Mouse (Mus musculus) forebrain, postnatal 0 days (tissue): Measurements from ENCODE around the gene Tigd2. TPM values are rescaled to one million over a fixed set of nuclear protein-coding genes. Genes with fewer than 3 reads are reported as not detected.
A peak's percentile ranks its signal among the peaks of the same experiment; 100 is the strongest.
"Not testable (repeated sequence)": the region's sequence is repeated elsewhere in the genome, so short reads cannot be mapped to it uniquely, and the experiment has no call there.

Source experiments
- ATAC-seq: fragments of 200-750 bp; cut with Nextera tagmentation; 2 replicates; pipeline ENCODE4 v1.8.0; 2017; ENCODE audit warnings: mild to moderate bottlenecking, moderate library complexity
- DNase-seq: peaks from one replicate; pipeline ENCODE4 v3.0.0-alpha.2; 2015
- H3K27ac ChIP-seq: fragments of 300-500 bp; sonication (generic); 2 replicates; pipeline ENCODE4 v1.5.1; 2014; ENCODE audit warnings: low read depth, mild to moderate bottlenecking, antibody characterized with exemption, low read length, moderate library complexity, mixed read lengths
- H3K27me3 ChIP-seq: fragments of 300-500 bp; sonication (generic); 2 replicates; pipeline ENCODE4 v1.6.1; 2014; ENCODE audit warnings: mild to moderate bottlenecking, low read length, mixed read lengths; ENCODE audit not compliant: insufficient read depth
- H3K36me3 ChIP-seq: fragments of 300-500 bp; sonication (generic); 2 replicates; pipeline ENCODE4 v1.6.1; 2014; ENCODE audit warnings: mild to moderate bottlenecking, moderate library complexity; ENCODE audit not compliant: insufficient read depth
- H3K4me1 ChIP-seq: fragments of 300-500 bp; sonication (generic); 2 replicates; pipeline ENCODE4 v1.6.1; 2014; ENCODE audit warnings: antibody characterized with exemption; ENCODE audit not compliant: insufficient read depth
- H3K4me2 ChIP-seq: fragments of 300-500 bp; sonication (generic); 2 replicates; pipeline ENCODE4 v1.6.1; 2014; ENCODE audit warnings: low read depth, mild to moderate bottlenecking, moderate library complexity
- H3K4me3 ChIP-seq: fragments of 300-500 bp; sonication (generic); 2 replicates; pipeline ENCODE4 v1.5.1; 2014; ENCODE audit warnings: low read depth, low read length, mixed read lengths
- H3K9ac ChIP-seq: fragments of 300-500 bp; sonication (generic); 2 replicates; pipeline ENCODE4 v1.6.1; 2014; ENCODE audit warnings: mild to moderate bottlenecking
- H3K9me3 ChIP-seq: fragments of 300-500 bp; sonication (generic); 2 replicates; pipeline ENCODE4 v1.6.1; 2016; ENCODE audit warnings: low read length
- CTCF ChIP-seq: sonication (generic); IDR thresholded peaks from 2 replicates; pipeline ENCODE4 v1.5.1; 2016; ENCODE audit warnings: antibody characterized with exemption, control low read depth, low read depth
- WGBS: fragments of 180-500 bp; shearing (Covaris S2); extraction: QIAGEN DNeasy Blood & Tissue Kit; methylation state at CpG from one replicate; pipeline ENCODE4 v1.1.7; 2014; 5-methylcytosine and 5-hydroxymethylcytosine counted together
- polyA plus RNA-seq: library from polyadenylated mRNA; unstranded; fragments of >200 nt; fragmentation: Nextera tagmentation; extraction: Ambion mirVana; gene quantifications from 2 replicates; pipeline ENCODE4 v1.2.1, GENCODE M21; 2015
- total RNA-seq: library from RNA; depleted of rRNA; stranded (reverse); fragments of >200 nt; gene quantifications from 2 replicates; pipeline ENCODE4 v1.2.3, GENCODE M21; 2014

Gene Tigd2
- total and polyA plus RNA-seq, 2 experiments from 2014 or later = 12.2 to 17.5 TPM

GRCm38 (mm10) chr6:59178051-59178450 is 30.6 kb upstream of the Tigd2 start:
- Histone ChIP-seq H3K9ac (no peak overlapping the region), H3K36me3 (no peaks in the 10 kb centered on the region), H3K4me1 (no peaks in the 10 kb centered on the region), H3K4me2 (no peak overlapping the region), H3K4me3 (no peak overlapping the region), H3K27me3 (no peaks in the 10 kb centered on the region), H3K9me3 (no peaks in the 10 kb centered on the region), H3K27ac (no peak overlapping the region)
- ATAC-seq (no peak), DNase-seq (no peak)
- no peak for TF ChIP-seq CTCF
- WGBS = 92% methylated on average over 3 of the region's 3 CpGs

- Histone ChIP-seq H3K36me3 (no peaks in the 10 kb centered on the region), H3K4me2 (no peak overlapping the region), H3K9ac (no peak overlapping the region), H3K4me3 (no peak overlapping the region), H3K9me3 (no peaks in the 10 kb centered on the region), H3K27ac (no peak overlapping the region), H3K27me3 (no peaks in the 10 kb centered on the region), H3K4me1 (no peaks in the 10 kb centered on the region)
- ATAC-seq (peak; percentile 94), DNase-seq (peak; percentile 88)
- peak; percentile 92 for TF ChIP-seq CTCF
- WGBS = 44% methylated on average over 7 of the region's 7 CpGs
Measured at GRCm38 (mm10) chr6:59180376-59180996, 28.2 kb upstream of the Tigd2 start.

GRCm38 (mm10) chr6:59185010-59185699 is 23.5 kb upstream of the Tigd2 start:
- no peak for TF ChIP-seq CTCF
- H3K36me3 ChIP-seq = no peaks in the 10 kb centered on the region
- no peaks in the 10 kb centered on the region for H3K9me3 ChIP-seq
- no peak overlapping the region for H3K9ac ChIP-seq
- H3K4me1 ChIP-seq = no peaks in the 10 kb centered on the region
- no peaks in the 10 kb centered on the region for H3K27me3 ChIP-seq
- no peak overlapping the region for H3K4me3 ChIP-seq
- H3K27ac ChIP-seq = no peak overlapping the region
- 77% methylated on average over 13 of the region's 13 CpGs for WGBS
- H3K4me2 ChIP-seq = no peak overlapping the region
- DNase-seq = no peak
- ATAC-seq = no peak

- 83% methylated on average over 1 of the region's 1 CpGs for WGBS
- no peak for DNase-seq
- Histone ChIP-seq H3K36me3 (no peaks in the 10 kb centered on the region), H3K4me2 (no peak overlapping the region), H3K4me3 (no peak overlapping the region), H3K27me3 (no peaks in the 10 kb centered on the region), H3K9ac (no peak overlapping the region), H3K4me1 (no peaks in the 10 kb centered on the region), H3K9me3 (no peaks in the 10 kb centered on the region), H3K27ac (no peak overlapping the region)
- TF ChIP-seq CTCF = no peak
- no peak for ATAC-seq
Measured at GRCm38 (mm10) chr6:59190006-59190405, 18.7 kb upstream of the Tigd2 start.

- H3K9me3 ChIP-seq, H3K27me3 ChIP-seq, H3K4me2 ChIP-seq, H3K4me3 ChIP-seq, ATAC-seq, H3K36me3 ChIP-seq, DNase-seq, H3K4me1 ChIP-seq, H3K9ac ChIP-seq, H3K27ac ChIP-seq: not testable (repeated sequence)
- WGBS = 73% methylated on average over 3 of the region's 3 CpGs
Measured at GRCm38 (mm10) chr6:59194518-59194917, 14.2 kb upstream of the Tigd2 start.

GRCm38 (mm10) chr6:59195849-59196635 is 12.6 kb upstream of the Tigd2 start:
- no peaks in the 10 kb centered on the region for H3K9me3 ChIP-seq
- no peaks in the 10 kb centered on the region for H3K4me1 ChIP-seq
- DNase-seq (no peak), ATAC-seq (no peak)
- H3K27ac ChIP-seq = no peak overlapping the region
- no peak overlapping the region for H3K4me2 ChIP-seq
- H3K9ac ChIP-seq = no peak overlapping the region
- no peaks in the 10 kb centered on the region for H3K36me3 ChIP-seq
- H3K4me3 ChIP-seq = no peak overlapping the region
- 62% methylated on average over 2 of the region's 2 CpGs for WGBS
- no peaks in the 10 kb centered on the region for H3K27me3 ChIP-seq
- TF ChIP-seq CTCF = no peak

GRCm38 (mm10) chr6:59196746-59197145 is 11.9 kb upstream of the Tigd2 start:
- no peaks in the 10 kb centered on the region for H3K9me3 ChIP-seq
- no peaks in the 10 kb centered on the region for H3K27me3 ChIP-seq
- DNase-seq (no peak), ATAC-seq (no peak)
- no peak overlapping the region for H3K9ac ChIP-seq
- no peak for TF ChIP-seq CTCF
- no peaks in the 10 kb centered on the region for H3K36me3 ChIP-seq
- no peak overlapping the region for H3K27ac ChIP-seq
- no peaks in the 10 kb centered on the region for H3K4me1 ChIP-seq
- H3K4me2 ChIP-seq = no peak overlapping the region
- no peak overlapping the region for H3K4me3 ChIP-seq
